Mouse (Mus musculus) cerebellum, adult 2 months (tissue): ENCODE results near the gene Vps8. TPM values are rescaled to one million over a fixed set of nuclear protein-coding genes. Genes with fewer than 3 reads are reported as not detected.

ENCODE experiments used
- DNase-seq, 2 experiments: peaks; one replicate each; pipeline ENCODE4 v3.0.0; 2021
- H3K27ac ChIP-seq: fragments of 200-500 bp; 2 replicates; pipeline ENCODE4 v1.5.1; 2012; ENCODE audit warnings: low read length, control low read depth, inconsistent platforms; ENCODE audit not compliant: insufficient read depth
- H3K27me3 ChIP-seq: fragments of 200-500 bp; 2 replicates; pipeline ENCODE4 v1.6.1; 2012; ENCODE audit warnings: inconsistent platforms, mild to moderate bottlenecking, low read length, moderate library complexity; ENCODE audit not compliant: control insufficient read depth, insufficient read depth
- H3K4me1 ChIP-seq: fragments of 200-500 bp; 2 replicates; pipeline ENCODE4 v1.6.1; 2011; ENCODE audit warnings: low read length; ENCODE audit not compliant: control insufficient read depth, insufficient read depth
- H3K4me3 ChIP-seq: fragments of 200-500 bp; replicated peaks from 2 replicates; pipeline ENCODE3; 2011; ENCODE audit warnings: mild to moderate bottlenecking, low read depth, low read length, control low read depth; ENCODE audit not compliant: insufficient read depth
- CTCF ChIP-seq: fragments of 200-500 bp; IDR thresholded peaks from 2 replicates; pipeline ENCODE4 v1.5.1; 2011; ENCODE audit warnings: low read depth, mild to moderate bottlenecking, control low read depth, low read length, moderate library complexity, borderline replicate concordance; ENCODE audit not compliant: insufficient read depth
- POLR2A ChIP-seq: fragments of 200-500 bp; IDR thresholded peaks from 2 replicates; pipeline ENCODE4 v1.6.1; 2011; ENCODE audit warnings: low read length, control low read depth, borderline replicate concordance; ENCODE audit not compliant: insufficient read depth
- WGBS: fragments of 180-500 bp; shearing (Covaris S2); methylation state at CpG from one replicate; pipeline ENCODE4 v1.1.7; 2018; 5-methylcytosine and 5-hydroxymethylcytosine counted together
- polyA plus RNA-seq: library from polyadenylated mRNA; depleted of rRNA; stranded (reverse); fragments of >200 nt; gene quantifications from 2 replicates; pipeline ENCODE4 v1.2.3, GENCODE M21; 2012

The Vps8 gene
- polyA plus RNA-seq, 1 experiment = 26.3 TPM

GRCm38 (mm10) chr16:21518833-21519232, 95.9 kb downstream of the Vps8 start:
- Histone ChIP-seq H3K4me1 (no peaks in the 10 kb centered on the region), H3K27me3 (no peaks in the 10 kb centered on the region), H3K27ac (no peak overlapping the region), H3K4me3 (no peak overlapping the region)
- DNase-seq = no peak
- WGBS = 92% methylated on average over 9 of the region's 9 CpGs
- TF ChIP-seq CTCF = no peak
- no peak for TF ChIP-seq POLR2A

- Histone ChIP-seq H3K27ac (no peak overlapping the region), H3K4me1 (no peaks in the 10 kb centered on the region), H3K27me3 (no peaks in the 10 kb centered on the region), H3K4me3 (no peak overlapping the region)
- DNase-seq = no peak
- TF ChIP-seq POLR2A = no peak
- TF ChIP-seq CTCF = no peak
Observed at GRCm38 (mm10) chr16:21519785-21520184, 96.9 kb downstream of the Vps8 start.

GRCm38 (mm10) chr16:21523738-21524137, 100.8 kb downstream of the Vps8 start:
- no peak for TF ChIP-seq CTCF
- no peak for TF ChIP-seq POLR2A
- Histone ChIP-seq H3K4me3 (no peak overlapping the region), H3K4me1 (no peaks in the 10 kb centered on the region), H3K27me3 (no peaks in the 10 kb centered on the region), H3K27ac (no peak overlapping the region)
- WGBS = 91% methylated on average over 4 of the region's 4 CpGs
- no peak for DNase-seq

- TF ChIP-seq POLR2A (no peak), CTCF (no peak)
- DNase-seq = no peak
- WGBS = 80% methylated on average over 1 of the region's 1 CpGs
Observed at GRCm38 (mm10) chr16:21525376-21525775, 102.5 kb downstream of the Vps8 start.

GRCm38 (mm10) chr16:21527271-21528007, 104.5 kb downstream of the Vps8 start:
- TF ChIP-seq POLR2A (no peak), CTCF (no peak)
- H3K27me3 ChIP-seq = no peaks in the 10 kb centered on the region
- H3K4me3 ChIP-seq = no peak overlapping the region
- H3K27ac ChIP-seq = no peak overlapping the region
- DNase-seq = no peak
- H3K4me1 ChIP-seq = no peaks in the 10 kb centered on the region
- 82% methylated on average over 10 of the region's 10 CpGs for WGBS

More at GRCm38 (mm10) chr16:21525376-21525775, 102.5 kb downstream of the Vps8 start:
- no peaks in the 10 kb centered on the region for H3K27me3 ChIP-seq
- H3K4me1 ChIP-seq = no peaks in the 10 kb centered on the region
- no peak overlapping the region for H3K4me3 ChIP-seq
- H3K27ac ChIP-seq = no peak overlapping the region

- H3K4me1 ChIP-seq = no peaks in the 10 kb centered on the region
- no peak overlapping the region for H3K27ac ChIP-seq
- H3K27me3 ChIP-seq = no peaks in the 10 kb centered on the region
- no peak for TF ChIP-seq POLR2A
- no peak for TF ChIP-seq CTCF
- DNase-seq = no peak
- WGBS = 75% methylated on average over 4 of the region's 4 CpGs
- H3K4me3 ChIP-seq = no peak overlapping the region
Observed at GRCm38 (mm10) chr16:21533503-21533902, 110.6 kb downstream of the Vps8 start.

- DNase-seq = no peak
- Histone ChIP-seq H3K4me3 (no peak overlapping the region), H3K4me1 (no peaks in the 10 kb centered on the region), H3K27me3 (no peaks in the 10 kb centered on the region), H3K27ac (no peak overlapping the region)
- 79% methylated on average over 7 of the region's 7 CpGs for WGBS
- TF ChIP-seq POLR2A (no peak), CTCF (no peak)
Observed at GRCm38 (mm10) chr16:21536240-21537005, 113.5 kb downstream of the Vps8 start.

- no peaks in the 10 kb centered on the region for H3K4me1 ChIP-seq
- H3K27ac ChIP-seq = no peak overlapping the region
- TF ChIP-seq CTCF (no peak), POLR2A (no peak)
- no peak overlapping the region for H3K4me3 ChIP-seq
- no peaks in the 10 kb centered on the region for H3K27me3 ChIP-seq
- WGBS = 69% methylated on average over 3 of the region's 3 CpGs
- no peak for DNase-seq
Observed at GRCm38 (mm10) chr16:21537312-21537711, 114.4 kb downstream of the Vps8 start.
